Mouse (Mus musculus): ENCODE results near the gene Hmx3.

Gene Hmx3

GRCm38 (mm10) chr7:131542115-131542871, at the start of gene Hmx3:
Gene Hmx3 (plus strand): TSS chr7:131542867.
- peak in 1 of 2 experiments; percentile 42 for DNase-seq (ENCODE audit: inconsistent age in 2 of 2, low spot score in 1 of 2)

DNA sequence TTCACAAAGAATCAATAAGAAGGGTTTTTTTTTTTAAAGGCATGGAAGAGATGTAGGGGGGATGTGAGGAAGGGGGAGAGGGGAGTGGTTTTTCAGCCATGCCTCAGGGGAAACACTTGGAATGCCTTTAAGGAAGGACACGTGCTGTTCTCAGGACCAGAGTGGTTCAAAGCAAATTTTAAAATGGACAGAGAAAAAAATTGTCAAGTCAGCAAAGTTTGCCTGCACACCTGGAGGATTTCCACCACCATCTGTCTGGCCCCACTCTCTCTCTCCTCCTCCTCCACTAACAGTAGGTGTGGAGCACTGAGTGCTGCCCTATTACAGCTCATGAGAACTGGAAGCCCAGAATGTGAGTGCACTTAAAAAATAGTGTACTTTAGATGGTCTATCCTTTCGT, 38.9 kb upstream of the Hmx3 start:
- DNase-seq (ENCODE audit: inconsistent age in 2 of 2, low spot score in 1 of 2) = no peak

GRCm38 (mm10) chr7:131539979-131540378, 2.7 kb upstream of the Hmx3 start:
- DNase-seq (ENCODE audit: inconsistent age in 2 of 2, low spot score in 1 of 2) = peak; percentile 82 to 95

- DNase-seq (ENCODE audit: inconsistent age in 2 of 2, low spot score in 1 of 2) = peak in 1 of 2 experiments; percentile 39
Observed at GRCm38 (mm10) chr7:131541184-131542114, 1.2 kb upstream of the Hmx3 start.

- DNase-seq (ENCODE audit: inconsistent age in 2 of 2, low spot score in 1 of 2) = peak in 1 of 2 experiments; percentile 38
Observed at GRCm38 (mm10) chr7:131542872-131543622, 380 bp downstream of the Hmx3 start.

DNA sequence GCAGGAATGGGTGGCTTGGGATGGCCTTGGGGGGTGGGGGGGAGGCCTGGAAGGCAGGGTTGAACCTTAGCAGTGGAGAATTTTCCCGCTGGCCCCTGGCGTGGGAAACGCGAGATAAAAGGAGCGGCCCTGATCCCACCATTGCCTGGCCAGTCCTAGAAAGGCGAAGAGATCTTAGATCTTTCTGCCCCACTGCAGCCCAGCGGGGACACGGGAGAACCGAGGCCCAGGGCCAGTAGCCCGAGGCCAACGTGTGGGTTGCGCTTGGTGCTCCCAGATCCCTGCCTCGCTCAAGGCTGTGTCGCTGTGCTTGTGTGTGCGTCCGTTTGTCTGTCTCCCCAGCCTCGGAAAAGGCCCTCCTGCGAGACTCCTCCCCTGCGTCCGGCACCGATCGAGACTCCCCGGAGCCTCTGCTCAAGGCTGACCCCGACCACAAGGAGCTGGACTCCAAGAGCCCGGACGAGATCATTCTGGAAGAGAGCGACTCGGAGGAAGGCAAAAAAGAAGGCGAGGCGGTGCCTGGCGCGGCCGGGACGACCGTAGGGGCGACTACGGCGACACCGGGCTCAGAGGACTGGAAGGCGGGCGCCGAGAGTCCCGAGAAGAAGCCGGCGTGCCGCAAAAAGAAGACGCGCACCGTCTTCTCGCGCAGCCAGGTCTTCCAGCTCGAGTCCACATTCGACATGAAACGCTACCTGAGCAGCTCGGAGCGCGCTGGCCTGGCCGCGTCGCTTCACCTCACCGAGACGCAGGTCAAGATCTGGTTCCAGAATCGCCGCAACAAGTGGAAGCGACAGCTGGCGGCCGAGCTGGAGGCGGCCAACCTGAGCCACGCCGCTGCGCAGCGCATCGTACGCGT, 1.2 kb downstream of the Hmx3 start:
- DNase-seq (ENCODE audit: inconsistent age in 2 of 2, low spot score in 1 of 2) = peak; percentile 8 to 67

DNA sequence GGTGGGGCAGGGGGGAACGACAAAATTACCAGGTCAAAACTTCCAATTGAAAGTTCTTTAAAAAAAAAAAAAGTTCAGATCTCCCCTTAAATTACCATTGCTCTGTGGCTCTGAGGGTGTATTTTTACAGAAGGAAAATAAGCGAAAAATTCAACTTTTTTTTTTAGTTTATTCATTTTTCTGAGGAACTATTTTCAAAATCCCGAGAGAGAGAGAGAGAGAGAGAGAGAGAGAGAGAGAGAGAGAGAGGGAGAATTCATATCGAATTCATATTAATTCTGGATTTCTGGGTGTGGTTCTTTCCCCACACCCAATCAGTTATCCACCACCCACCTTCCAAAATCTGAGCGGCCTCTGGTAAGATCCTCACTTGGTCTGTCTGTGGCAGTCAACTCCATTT, 2.2 kb downstream of the Hmx3 start:
- DNase-seq (ENCODE audit: inconsistent age in 2 of 2, low spot score in 1 of 2) = no peak

DNA sequence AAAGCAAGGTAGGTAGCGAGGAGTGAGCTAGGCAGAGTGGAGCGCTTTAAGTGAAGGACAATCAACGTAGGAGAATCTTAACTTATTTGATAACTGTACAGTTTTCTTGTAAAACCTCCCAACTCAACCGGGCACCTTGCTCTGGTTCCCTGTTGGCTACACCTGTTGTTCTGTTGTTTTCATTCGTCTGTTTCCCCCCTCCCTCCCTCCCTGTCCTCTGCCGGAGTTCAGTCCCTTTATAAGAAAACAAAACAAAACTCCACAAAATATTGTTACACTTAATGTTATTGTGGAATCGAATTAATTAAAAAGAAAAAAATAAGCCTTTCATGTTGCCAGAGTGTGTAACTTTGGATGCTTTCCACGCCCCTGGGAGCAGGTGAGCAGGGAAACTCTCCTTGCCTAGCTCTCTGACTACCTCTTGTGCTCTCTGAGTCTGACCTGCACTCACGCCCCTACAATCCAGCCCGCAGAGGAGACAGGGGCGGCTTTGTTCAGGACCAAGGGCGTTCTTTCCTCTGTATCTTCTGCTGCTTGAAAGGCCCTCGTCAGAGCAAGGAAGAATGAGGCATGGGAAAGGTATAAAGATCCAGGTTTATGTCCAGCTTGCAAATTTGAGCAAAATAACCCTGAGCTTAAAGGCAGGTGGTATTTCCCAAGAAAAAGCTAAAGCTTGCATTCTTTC, 3.2 kb downstream of the Hmx3 start:
- DNase-seq (ENCODE audit: inconsistent age in 2 of 2, low spot score in 1 of 2) = no peak

DNA sequence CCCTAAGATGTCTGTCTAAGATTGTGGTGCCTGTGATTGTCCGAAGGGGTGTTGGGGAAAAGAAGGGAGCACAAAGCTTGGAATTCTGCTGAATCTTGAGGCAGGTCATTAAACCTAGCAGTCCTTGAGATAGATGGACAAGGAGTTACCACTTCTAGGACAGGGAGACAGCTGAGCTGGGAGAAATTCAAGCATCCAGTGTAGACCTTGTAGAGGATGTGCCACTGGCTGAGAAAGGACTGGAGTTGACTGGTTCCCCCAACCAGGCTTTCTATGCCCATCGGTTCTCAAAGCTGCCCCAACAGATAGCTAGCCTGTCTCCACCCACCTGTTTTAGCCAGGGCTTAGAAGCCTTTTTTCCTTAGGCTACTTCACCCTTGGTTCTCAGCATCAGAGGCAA, 3.8 kb downstream of the Hmx3 start:
- no peak for DNase-seq (ENCODE audit: inconsistent age in 2 of 2, low spot score in 1 of 2)

DNA sequence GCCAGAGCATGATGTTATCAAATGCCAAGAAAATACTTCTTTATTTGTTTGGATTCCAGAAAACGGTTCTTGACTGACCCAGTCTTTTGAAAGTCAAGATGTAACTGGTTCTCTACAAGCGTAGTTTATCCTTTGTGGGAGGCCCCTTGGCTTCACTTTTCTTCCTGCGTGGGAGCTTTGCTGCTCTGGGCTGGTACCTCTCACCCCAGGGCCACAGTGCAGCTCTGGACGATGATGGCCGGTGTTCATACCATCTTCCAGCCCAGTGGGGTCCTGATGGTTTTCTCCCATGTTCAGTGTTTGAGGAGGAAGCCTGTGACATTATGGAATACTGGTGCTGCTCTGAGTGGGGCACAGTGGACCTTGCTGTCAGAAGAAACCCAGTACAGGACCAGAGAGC, 4.8 kb downstream of the Hmx3 start:
- no peak for DNase-seq (ENCODE audit: inconsistent age in 2 of 2, low spot score in 1 of 2)

- DNase-seq (ENCODE audit: inconsistent age in 2 of 2, low spot score in 1 of 2) = no peak
Observed at GRCm38 (mm10) chr7:131548473-131548872, 5.8 kb downstream of the Hmx3 start, which contains the start of gene Hmx2. Gene Hmx2 (plus strand): TSS chr7:131548773.

DNA sequence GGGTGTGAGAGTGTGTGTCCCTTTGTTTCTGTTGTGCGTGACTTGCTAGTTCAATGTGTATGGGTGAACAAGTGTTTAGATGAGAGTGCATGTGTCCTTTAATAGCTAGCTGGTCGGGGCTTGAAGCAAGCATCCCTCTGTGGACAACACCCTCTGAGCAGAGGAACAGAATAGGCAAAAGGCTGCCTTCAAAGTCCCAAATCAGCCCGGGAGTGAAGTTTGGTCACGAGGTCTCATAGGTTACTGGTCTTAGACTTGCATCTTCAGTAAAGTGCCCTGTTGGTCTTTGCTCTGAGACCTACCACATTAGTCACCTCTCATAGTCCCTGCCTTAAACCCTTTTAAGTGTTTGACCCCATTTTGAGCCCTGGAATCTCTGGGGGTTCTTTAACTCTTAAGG, 8.8 kb downstream of the Hmx3 start:
- DNase-seq (ENCODE audit: inconsistent age in 2 of 2, low spot score in 1 of 2) = no peak

DNA sequence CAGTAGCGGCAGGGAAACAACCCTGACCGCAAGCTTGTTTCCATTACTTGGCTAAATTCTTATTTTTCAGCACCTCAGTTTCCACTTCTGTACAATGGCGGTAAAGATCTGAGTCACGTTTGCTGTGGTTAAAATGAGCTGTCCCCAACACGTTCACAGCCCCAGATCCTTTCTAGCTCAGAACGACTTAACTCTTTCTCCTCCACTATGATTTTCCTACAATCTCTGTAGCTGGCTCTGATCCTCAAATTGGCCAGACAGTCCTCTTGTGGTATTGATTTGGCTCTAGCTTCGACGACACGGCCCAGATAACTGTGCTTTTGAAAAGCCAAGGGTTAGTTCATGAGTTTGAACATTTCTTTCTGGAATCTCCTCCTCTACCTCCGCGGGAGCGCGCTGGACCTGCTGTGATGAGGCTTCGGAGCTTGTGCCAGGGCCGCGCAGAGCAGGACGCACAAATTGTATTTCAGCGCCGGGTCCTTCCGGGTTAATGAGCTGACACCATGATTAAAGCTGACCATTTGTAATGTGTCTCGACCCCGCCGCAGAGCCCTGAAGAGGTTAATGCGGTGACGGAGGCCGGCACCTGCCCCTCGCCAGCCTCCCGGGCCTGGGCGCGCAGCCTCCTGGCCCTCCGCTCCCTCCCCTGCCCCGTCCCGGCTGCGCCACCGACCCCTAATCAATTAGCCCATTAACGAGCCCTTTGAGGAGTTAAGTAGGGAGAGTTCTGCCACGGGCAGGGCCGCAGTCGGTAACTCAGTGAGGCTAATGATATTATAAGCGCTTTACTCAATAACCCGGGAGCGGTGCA, 9.5 kb downstream of the Hmx3 start:
- DNase-seq (ENCODE audit: inconsistent age in 2 of 2, low spot score in 1 of 2) = no peak

GRCm38 (mm10) chr7:131552781-131553180, 10.1 kb downstream of the Hmx3 start:
- no peak for DNase-seq (ENCODE audit: inconsistent age in 2 of 2, low spot score in 1 of 2)

GRCm38 (mm10) chr7:131553771-131554175, 11.1 kb downstream of the Hmx3 start:
- DNase-seq (ENCODE audit: inconsistent age in 2 of 2, low spot score in 1 of 2) = peak; percentile 33 to 76

DNA sequence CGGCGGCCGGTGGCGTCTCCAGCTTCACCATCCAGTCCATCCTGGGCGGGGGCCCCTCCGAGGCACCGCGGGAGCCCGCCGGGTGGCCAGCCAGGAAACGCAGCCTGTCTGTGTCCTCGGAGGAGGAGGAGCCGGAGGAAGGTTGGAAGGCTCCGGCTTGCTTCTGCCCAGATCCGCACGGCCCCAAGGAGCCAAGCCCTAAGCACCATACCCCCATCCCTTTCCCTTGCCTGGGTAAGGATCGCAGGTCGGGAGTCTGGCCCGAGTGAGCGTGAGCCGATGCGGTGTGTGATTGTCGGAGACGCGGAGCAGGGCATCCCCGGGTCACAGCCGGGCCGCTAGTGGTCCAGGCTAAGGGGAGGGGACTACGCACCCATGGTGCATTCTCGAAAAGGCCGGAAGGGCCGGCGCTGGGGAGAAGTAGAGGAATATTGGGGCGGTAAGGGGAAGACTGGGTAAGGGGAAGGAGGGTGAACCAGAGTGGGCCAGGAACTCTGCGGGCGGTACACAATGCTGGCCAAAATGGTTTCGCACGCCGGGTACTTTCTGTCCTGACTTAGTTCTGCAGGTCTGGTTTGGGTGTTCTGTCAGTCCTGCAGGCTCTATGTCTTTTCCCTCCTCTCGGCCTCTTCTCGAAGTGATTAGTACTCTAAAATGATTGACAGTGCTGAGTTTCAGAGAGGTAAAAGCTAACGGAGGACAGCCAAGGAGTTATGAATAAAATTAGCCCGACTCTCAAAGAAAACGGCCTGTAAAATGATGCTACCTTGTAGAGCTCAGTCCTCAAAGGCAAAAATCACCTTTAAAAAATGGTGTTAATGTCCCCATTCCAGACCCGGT, 11.9 kb downstream of the Hmx3 start:
- DNase-seq (ENCODE audit: inconsistent age in 2 of 2, low spot score in 1 of 2) = peak in 1 of 2 experiments; percentile 47

DNA sequence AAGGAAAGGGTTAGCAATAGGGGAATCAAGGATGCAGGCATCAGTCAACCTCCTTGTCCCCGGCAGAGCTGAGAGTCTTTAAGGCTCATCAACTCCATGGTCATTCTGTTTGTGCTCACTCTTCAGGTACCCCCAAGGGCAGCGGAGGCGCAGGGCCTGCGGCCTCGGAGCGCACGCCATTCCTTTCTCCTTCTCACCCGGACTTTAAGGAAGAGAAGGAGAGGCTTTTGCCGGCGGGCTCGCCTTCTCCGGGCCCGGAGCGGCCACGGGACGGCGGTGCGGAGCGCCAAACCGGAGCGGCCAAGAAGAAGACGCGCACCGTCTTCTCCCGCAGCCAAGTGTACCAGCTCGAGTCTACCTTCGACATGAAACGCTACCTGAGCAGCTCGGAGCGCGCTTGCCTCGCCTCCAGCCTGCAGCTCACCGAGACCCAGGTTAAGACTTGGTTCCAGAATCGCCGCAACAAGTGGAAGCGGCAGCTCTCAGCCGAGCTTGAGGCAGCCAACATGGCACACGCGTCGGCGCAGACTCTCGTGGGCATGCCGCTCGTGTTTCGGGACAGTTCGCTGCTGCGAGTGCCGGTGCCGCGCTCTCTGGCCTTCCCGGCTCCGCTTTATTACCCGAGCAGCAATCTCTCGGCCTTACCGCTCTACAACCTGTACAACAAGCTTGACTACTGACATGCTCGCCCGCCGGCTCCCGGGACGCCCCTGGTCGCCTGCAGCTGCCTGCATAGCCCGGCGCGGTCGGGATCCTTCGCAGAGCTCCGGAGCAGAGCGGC, 12.8 kb downstream of the Hmx3 start:
- DNase-seq (ENCODE audit: inconsistent age in 2 of 2, low spot score in 1 of 2) = peak; percentile 20 to 70
